Mouse (Mus musculus) retina, postnatal 7 days (tissue): Measurements from ENCODE around the gene Pik3cd.

Source experiments
- DNase-seq: peaks from one replicate; pipeline ENCODE4 v3.0.0-alpha.2; 2012; ENCODE audit warnings: low read depth, low spot score

The Pik3cd gene

DNA sequence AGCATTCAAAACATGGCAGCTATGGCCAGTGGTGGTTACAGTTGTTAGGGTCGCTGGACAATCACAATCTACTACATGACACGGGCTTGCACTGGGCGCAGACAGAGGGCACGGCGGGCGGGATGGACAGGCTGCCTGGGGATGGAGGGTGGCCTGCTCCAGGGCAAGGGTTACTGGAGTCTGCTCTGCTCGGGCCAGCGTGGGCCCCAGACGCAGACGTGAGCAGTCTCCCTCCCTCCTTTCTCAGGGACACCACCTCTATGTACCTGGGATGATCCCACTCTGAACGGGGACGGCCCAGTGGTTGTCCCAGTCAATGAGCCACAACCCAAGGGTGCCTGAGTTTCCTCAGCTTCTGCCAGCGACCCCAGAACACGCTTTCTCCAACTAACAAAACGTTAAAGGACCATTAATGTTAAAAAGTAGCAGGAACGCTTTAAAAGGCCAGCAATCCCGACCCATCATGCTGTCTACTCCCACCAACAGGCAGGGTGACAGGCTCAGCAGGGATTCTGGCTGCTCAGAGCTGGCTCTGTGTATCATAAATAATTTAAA lies 22.6 kb upstream of the Pik3cd start:
- no peak for DNase-seq

DNA sequence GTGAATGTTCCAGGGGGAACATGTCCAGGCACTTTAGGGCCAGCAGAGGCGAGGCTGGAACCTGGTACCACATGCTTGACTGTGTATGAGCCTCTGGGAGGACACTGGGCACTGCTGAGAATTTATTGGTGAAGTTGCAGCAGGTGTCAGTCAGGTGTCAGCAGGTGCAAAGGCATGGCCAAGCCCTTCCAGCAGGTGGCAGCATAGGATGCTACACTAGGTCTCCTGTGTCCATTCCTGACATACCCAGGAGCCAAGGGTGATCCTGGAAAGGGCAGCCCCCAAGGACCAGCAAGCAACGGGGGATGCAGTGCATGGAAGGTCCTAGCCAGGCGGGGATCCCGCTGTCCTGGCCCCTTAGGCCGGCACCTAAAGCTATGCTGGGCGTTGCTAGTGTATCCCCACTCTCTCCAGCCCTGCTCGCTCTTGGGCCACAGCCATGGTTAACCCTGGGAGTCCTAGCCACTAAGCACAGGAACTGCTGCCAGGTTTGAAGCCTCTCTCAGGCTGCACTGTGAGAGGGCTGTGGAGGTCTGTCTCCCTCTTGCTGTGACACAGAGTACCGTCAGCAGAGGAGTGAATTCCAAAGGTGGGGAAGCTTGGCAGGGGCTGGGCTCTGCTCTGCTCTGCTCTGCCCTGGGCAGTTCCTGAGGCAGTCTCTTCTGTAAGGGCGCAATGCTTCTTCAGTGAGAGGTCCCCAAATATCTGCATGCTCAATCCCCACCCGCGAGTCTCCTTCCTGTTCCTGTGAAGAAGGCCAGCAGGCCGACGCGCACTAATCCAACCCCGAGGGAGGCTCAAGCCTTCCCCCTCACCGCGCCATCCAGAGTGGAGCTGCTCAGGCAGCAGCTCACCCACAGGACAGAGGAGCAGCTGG lies 21.7 kb upstream of the Pik3cd start:
- peak; percentile 61 for DNase-seq

DNA sequence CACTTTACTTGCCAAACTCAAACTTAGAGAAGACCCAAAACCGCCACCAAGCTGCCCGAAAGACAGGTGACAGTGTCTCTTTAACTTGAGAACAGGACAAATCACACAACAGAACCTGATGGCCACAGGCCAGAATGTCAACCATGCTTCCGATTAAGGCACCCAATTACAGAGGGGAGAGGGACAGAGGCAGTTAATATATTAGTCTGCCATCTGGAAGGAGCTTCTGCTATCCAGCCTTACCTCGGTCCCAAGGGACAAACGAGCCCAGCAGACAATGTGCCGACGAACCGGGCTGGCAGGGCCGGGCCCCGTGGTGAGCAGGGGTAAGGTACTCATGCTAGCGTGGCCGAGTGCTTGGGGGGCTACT lies 20.6 kb upstream of the Pik3cd start:
- no peak for DNase-seq

DNA sequence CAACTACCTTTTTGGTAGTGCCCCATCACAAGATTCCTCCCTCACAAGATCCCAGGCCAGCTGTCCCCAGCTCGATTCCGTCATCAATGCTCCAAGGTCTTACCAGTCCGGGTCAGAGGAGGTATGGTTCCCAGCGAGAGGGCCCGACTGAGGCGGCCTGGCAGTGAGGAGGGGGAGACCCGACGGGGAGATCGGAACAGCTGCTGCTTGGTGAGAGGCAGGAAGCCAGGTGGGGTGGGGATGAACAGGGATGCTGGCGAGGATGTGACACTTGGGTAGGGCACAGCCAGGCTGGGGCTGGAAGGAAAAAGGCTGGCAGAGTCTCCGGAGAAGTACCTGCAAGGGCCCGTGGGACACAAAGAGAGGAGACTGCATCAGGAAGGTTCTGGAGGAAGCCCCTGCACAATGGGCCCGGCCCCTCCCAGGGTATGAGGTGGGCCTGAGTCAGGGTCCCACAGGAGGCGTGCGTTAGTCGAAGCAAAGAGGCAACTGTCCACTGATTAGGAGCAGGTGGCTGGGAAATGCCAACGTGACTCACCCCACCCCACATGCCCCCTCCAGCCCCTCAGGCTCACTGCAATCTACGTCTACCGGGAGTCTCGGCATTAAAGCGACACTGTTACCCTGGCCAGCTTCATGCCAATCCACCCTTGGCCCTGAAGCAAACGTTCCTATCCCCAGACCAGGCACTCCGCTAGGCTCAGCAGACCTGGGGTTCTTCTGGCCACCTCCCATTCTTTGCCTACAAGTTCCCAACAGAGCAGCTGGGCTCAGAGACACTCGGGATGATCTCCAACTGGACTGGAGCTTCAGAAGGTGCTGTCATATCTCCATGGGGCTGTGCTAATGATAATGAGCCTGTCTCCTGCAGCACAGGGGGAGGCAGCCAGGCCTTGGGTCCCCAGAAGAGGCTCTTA lies 20.0 kb upstream of the Pik3cd start:
- DNase-seq = no peak

DNA sequence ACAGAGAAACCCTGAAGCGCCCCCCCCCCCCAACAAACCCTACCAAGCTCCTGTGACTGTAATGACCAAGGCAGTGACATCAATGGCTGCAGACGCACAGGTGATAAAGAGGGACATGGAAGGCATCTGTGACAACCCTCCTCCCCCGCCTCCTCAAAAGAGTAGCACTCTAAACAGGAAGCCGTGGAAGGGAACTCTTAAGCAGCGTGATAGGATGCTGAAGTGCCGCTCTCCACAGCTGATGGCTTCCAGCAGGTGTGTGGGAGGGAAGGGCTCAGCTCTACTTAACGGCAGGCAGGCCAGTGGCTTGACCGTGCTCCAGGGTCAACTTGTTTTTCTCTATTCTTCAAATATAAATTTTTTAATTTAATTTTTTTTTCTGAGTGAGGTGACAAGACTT lies 18.8 kb upstream of the Pik3cd start:
- no peak for DNase-seq

DNA sequence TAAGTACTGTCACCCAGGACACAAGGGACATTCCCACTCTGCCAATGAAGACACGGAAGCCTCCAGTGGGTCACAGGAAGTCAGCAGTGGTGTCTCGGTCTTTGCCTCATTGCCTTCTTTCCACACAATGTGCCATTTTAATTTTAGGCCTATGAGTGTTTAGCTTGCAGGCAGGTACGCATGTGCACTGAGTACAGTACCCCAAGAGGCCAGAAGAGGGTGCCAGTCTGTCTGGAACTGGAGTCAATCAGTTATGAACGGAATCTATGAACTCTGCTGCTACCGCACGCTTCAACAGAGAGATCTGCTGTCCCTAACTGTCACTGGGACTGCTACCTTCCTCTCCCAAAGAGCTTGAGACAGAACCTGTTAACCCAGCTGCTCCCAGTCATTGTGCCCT lies 17.3 kb upstream of the Pik3cd start:
- DNase-seq = no peak

DNA sequence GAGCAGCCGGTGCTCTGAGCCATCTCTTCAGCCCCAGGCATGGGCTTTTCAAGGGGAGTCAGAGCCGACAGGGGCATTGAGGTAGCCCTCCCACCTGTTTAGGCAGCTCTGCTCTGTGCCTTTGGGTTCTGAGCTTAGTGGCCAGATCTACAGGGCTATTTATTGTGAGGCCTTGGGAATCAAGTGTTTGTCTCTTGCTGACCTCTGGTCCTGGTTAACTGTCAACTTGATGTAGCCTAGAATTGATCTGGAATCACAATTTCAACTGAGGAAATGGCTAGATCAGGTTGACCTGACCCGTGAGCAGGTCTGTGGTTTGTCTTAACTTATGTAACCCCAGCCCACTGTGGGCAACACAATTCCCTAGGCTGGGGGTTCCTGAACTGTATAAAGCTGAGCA lies 12.2 kb upstream of the Pik3cd start:
- no peak for DNase-seq

DNA sequence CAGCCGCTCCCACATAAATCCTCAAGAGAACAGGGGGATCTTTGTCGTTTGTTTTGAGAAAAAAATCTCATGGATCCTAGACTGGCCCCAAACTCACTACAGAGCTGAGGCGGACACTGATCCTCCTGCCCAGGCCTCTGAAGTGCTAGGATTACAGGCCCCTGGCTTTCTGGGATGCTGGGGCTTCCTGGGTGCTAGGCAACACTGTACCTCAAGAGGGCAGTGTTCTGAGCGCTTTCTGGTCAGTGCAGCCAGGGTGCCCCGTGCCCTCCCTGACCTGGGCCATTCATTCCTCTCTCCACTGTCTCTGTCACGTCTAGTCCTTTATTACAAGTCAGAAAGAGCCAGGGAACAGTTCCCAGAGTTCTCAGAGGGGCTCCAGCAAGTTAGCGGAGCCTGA lies 9.6 kb upstream of the Pik3cd start:
- peak; percentile 60 for DNase-seq

DNA sequence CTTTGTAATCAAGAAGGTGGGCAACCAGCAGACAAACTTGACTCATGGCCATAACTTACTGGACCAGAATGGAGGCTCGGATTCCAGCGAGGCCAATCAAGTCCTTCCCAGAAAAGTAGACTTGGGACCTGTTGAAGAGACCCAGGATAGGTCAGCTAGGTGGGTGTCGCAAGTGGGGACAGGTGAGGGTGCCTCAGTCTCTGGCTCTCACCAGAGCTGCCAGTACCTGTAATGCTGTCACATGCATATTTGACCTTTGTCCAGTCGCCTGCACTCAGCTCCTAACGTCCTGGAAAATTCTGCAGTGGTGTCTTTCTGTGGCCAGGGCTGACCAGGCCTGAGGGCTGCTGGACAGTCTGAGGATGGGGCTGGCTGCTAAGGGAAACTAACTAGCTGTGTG lies 9.1 kb upstream of the Pik3cd start:
- DNase-seq = no peak

DNA sequence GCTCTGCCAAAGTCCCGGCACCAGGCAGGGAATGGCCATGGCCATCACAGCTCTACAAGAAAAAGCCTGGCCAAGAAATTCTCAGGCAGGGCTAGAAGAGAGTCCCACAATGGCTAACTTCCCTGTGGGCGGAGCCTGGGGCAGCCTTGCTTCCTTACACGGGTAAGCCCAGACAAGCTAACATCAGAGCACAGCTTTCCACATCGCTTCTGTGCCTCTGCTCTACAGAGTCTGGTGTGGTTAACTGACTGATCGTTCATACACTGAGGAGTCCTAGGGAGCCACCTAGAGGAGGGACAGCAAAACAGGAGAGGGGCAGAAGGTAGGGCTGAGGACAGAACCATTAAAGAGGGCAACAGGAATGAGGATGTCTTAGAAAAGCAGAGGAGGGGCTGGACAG lies 8.1 kb upstream of the Pik3cd start:
- DNase-seq = no peak

DNA sequence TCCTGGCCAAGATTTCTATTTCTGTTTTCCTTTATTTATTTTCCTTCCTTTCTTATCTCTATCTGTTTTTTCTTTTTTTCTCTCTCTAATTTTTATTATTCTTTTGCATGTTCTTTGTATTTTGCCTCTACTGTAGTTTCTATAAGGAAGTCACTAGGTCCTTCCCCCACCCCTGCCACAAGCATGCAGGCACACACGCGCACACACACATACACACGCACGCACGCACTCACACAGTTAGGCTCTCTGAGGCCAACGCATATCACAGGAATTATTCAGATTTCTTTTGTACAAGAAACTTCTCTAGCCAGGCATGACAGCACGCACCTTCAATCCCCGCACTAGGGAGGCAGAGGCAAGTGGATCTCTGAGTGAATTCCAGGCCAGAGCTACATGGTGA lies 3.6 kb upstream of the Pik3cd start:
- no peak for DNase-seq

DNA sequence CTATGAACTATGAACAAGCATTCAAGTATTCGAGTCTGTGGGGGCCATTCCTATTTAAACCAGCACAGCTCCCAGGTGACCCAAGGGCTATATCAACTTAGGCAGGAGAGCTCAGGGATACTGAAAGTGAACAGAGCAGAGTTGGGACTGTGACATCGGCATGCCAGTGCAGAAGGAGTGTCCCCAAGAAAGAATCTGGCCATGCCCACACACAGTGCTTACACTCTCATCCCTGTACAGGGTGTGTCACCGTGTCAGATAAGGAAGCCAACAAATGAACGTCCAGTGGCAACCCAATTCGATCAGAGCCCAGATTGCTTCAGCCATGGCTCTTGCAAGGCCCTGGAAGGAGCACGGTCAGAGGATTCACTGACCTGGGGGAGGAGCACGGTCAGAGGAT lies 2.9 kb upstream of the Pik3cd start:
- no peak for DNase-seq

DNA sequence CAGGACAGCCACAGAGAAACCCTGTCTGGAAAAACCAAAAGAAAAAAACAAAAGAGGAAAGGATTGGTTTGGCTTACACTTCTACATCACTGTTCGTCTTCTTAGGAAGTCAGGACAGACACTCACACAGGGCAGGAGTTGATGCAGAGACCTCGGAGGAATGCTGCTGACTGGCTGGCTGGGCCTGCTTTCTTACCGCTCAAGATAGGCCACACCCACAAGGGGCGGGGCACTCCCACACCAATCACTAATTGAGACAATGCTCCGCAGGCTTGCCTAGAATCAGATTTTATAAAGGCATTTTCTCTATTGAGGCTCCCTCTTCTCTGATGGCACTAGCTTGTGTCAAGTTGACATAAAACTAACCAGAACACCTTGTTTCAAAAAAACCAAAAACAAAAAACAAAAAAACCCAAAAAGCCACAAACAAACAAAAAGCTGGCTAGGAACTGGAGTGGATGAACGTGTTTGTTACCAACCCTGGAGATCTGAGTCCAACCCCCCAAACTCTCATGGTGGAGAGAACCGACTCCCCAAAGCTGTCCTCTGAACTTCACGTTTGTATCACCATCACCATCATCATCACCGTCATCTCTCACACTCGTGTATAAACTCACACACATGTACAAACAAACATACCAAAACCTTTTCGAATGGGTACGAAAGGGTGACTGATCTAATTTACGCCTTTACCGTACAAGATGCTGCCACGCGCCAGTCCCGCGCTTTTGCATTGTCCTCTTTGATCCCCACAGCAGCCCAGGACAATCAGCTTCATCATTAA lies 753 bp downstream of the Pik3cd start:
- no peak for DNase-seq

DNA sequence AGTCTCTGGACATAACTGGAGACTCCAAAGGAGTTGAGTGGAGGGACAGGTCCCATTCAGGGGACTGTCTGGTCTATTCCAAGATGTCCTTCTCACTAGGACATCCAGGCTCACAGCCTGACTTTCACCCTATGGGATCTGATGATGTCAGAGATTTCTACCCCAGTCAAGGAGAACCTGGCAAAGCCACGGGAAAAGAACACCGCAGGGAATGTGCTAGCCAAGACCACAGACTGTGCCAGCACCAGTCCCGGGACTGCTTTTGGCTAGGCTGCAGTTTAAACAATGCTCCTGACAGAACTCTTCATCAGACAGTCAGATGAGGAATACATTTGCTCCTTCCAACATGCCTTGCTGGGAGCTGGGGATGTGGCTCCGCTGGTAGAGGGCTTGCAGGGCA lies 2.4 kb downstream of the Pik3cd start:
- no peak for DNase-seq

DNA sequence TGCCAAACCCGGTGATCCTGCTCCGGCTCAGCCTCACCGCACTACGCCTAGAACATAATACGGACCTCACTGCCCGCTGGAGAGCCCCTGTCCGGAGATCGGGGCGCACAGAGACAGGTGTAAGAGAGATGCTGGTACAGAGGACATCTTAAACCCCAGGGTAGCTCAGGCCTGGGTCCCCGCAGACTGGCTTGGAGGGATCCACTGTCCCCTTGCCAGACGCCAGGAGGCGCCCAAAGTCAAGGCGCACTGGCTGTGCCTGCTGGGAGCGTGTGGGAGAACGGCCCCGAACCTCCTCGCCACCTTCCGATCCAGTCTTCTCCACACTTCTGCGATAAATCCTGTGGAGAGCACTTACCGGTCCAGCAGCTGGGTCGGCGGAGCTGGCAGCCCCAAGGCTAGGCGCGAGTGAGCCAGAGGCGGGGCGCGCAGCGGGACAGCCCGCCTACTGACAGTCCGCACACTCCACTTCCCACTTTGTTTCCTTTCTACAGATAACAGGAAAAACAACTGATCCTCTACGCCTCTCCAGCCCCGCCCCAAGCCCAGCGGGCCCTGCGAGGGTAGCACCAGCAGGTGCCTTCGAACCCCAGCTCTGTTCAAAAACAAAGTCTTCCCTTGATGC lies 4.1 kb downstream of the Pik3cd start:
- DNase-seq = no peak

DNA sequence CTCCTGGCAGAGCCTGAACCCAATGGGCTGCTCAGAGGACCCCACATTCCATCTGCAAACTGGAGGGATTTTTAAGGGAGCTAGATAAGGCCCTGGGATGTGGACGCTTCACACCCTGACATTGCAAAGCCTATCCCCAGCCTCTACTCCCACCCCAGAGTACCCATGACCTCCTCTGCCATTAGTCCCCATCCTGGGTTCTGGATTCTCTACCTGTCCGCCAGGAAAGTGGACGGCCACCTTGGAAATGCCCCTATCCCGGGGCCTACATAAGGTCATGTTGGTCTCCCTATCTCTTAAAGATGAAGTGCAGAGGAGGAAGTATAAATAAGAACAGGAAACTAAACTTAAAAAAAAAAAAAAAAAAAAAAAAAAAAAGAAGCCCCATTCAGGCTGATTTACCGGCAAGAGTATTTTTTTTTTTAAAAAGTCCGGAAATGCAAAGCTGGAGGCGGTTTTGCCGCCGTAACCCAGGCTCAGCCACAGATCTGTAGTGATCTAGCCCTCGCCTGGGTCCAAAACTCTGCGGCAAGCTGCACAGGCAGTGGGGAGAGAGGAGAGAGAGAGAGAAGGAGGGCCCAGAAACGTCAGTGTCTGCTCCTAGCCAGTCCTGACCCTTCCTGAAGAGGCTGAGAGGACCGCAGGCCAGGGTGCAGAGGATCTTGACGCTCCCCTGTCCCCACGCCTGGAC lies 4.7 kb downstream of the Pik3cd start:
- DNase-seq = no peak

DNA sequence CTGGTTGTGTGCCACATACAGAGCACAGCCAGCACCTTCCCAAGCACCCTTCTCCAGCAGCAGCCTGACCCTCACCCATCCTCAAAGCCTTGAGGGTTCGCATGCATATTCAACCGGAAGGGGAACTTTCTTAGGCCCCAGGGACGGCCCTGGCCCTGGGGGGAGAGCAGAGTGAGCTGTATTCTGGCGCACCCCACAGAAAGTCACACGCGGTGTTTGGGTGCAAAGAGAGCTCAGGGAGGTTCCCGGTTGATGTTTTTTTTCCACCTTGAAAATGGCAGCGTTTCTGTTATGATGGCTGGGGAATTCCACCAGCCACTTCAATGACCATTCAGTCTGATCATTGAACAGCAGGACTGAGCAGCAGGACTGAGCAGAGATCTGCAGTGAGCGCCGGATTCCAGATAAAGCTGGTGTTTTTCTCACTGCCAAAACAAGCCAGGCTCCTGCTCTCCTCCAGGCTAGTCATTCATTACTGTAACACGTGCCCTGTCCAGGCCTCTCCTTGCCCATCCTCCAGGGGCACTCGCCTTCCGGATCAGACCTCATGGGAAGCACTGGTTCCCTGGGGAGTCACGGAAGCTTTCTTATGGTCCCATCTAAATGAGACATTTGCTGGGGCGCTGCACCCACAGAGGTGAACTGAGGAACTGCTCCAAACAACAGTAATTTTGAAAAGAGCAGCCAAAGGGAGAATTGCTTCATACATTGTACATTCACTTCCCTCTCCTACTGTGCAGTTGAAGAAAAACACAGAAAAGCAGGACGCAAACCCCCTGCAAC lies 6.0 kb downstream of the Pik3cd start:
- no peak for DNase-seq

DNA sequence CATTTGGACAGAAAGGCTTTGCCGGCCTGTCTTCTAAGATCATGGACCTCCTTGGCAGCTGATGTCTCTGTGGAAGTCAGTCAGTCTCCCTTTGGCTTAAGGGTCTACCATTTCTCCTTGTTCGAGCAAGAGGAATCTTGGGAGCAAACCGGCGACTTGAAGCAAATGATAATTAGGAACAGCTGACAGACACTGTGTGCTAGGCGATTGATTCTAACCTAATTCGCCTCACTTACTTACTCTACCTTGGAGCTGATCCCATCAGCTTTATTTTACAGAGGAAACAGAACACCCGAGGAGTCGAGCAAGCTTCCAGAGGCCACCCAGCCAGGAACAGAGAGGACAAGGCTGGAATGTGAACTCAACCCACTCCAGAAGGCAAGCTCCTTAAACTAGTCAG lies 11.0 kb downstream of the Pik3cd start:
- DNase-seq = no peak

DNA sequence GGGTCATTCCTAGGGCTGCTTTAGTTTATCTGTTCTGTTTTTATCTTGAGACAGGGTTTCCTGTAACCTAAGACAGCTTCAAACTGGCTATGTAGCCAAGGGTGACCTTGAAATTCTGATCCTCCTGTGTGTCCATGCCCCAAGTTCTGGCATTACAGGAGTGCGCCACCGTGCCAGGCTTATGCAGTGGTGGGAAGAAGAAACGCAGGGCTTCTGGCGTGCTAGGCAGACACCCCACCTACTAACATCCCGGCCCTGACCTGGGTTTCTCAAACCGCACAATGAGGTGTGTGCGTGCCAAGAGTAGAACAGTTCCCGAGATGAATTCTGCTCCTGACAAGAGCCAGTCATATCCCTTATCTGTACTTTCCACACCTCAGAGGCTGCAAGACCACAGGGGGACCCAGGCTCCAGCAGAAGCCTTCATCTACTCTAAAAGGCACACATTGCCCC lies 11.5 kb downstream of the Pik3cd start:
- DNase-seq = no peak
